Mouse (Mus musculus) brain, embryonic 14.5 days (tissue): ENCODE measurements around the gene Ranbp9.

Source experiments
- CTCF ChIP-seq: fragments of 200-500 bp; IDR thresholded peaks from 2 replicates; pipeline ENCODE4 v1.5.1; 2012; ENCODE audit warnings: inconsistent platforms, mild to moderate bottlenecking, moderate library complexity, borderline replicate concordance; ENCODE audit not compliant: insufficient read depth, insufficient read length; ENCODE audit errors: extremely low read depth
- POLR2A ChIP-seq: fragments of 200-500 bp; IDR thresholded peaks from 2 replicates; pipeline ENCODE4 v1.6.1; 2012; ENCODE audit warnings: mild to moderate bottlenecking, inconsistent platforms, borderline replicate concordance; ENCODE audit not compliant: poor library complexity, insufficient read depth, insufficient read length, severe bottlenecking; ENCODE audit errors: extremely low read depth

- TF ChIP-seq CTCF (no peak), POLR2A (no peak)
These were observed 52.6 kb downstream of the Ranbp9 start for GRCm38 (mm10) chr13:43428436-43428835.
